Mouse (Mus musculus): ENCODE results near the gene Eif5a. TPM values are rescaled to one million over a fixed set of nuclear protein-coding genes. Genes with fewer than 3 reads are reported as not detected.
A peak's percentile ranks its signal among the peaks of the same experiment; 100 is the strongest.

Gene Eif5a
- polyA plus RNA-seq, 1 experiment = 5,018 TPM

GRCm38 (mm10) chr11:69915667-69916627 is 5.8 kb downstream of the Eif5a start:
- TF ChIP-seq GATA1 (IDR thresholded peaks at IDR 0.05; ENCODE audit: low read length) = peak; percentile 80

GRCm38 (mm10) chr11:69914917-69915430 is 6.8 kb downstream of the Eif5a start:
- no peak for TF ChIP-seq GATA1 (IDR thresholded peaks at IDR 0.05; ENCODE audit: low read length)

DNA sequence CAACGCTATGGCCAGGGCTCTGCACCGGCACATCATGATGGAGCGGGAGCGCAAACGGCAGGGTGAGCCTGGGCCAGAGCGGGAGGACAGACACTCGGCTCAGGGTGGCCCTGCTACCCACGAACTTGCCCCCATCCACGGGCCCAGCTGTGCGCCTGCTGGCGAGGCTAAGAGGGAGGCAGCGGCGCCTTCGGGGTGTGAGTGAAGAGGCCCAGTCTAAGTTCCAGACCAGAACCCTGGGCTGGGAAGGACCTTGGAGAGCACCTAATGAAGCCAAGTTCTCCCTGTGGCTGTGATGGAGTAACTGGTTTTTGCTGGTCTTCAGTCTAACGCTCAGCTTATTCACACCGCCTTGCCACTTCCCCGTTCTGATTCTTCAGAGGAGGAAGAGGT is 7.4 kb downstream of the Eif5a start:
- no peak for TF ChIP-seq GATA1 (IDR thresholded peaks at IDR 0.05; ENCODE audit: low read length)

DNA sequence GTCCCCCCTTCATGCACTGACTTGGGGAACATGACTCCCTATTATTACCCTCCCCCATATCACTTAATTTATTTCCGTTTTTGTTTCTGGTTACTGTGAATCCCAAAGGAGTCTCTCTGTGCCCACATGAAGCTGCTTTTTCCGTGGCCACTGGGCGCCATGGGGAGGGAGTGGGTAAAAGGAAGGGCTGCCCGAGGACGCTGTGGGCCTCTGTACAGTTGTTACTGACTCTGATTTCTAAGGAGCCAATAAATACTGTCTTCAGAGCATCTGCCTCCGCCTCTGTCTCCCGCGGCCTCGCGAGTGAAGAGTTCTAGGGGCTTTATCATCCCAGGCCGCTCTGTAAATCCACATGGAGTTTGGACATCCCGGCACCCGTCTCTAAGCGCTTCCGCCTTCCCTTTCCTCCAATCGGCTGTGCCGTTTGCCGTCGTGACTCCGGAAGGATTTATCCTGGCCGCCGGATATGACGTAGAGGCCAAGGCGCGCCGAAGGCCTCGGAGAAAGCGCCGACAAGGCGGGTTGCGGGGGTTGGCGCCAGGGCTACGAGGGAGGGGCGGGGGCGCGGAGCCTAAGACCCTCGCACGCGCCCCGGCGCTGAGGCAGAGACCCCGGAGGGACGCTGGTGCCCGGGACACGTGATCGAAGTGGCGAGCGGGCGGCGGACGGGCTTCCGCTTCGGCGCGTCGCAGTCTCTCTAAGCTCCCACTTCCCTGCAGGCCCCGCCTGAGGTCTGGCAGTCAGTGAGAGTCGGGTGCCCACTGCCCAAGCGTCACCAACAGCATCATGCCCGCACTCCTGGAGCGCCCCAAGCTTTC is 8.0 kb downstream of the Eif5a start, which contains the start of gene Gps2:
Gene Gps2 (plus strand): TSS at position 335 of the 818 bp plus-strand sequence.
- TF ChIP-seq GATA1 (IDR thresholded peaks at IDR 0.05; ENCODE audit: low read length) = no peak

GRCm38 (mm10) chr11:69912716-69913530 is 8.8 kb downstream of the Eif5a start:
- no peak for TF ChIP-seq GATA1 (IDR thresholded peaks at IDR 0.05; ENCODE audit: low read length)

GRCm38 (mm10) chr11:69911701-69912100 is 10.1 kb downstream of the Eif5a start:
- no peak for TF ChIP-seq GATA1 (IDR thresholded peaks at IDR 0.05; ENCODE audit: low read length)

GRCm38 (mm10) chr11:69910781-69911560 is 10.8 kb downstream of the Eif5a start:
- TF ChIP-seq GATA1 (IDR thresholded peaks at IDR 0.05; ENCODE audit: low read length) = no peak

DNA sequence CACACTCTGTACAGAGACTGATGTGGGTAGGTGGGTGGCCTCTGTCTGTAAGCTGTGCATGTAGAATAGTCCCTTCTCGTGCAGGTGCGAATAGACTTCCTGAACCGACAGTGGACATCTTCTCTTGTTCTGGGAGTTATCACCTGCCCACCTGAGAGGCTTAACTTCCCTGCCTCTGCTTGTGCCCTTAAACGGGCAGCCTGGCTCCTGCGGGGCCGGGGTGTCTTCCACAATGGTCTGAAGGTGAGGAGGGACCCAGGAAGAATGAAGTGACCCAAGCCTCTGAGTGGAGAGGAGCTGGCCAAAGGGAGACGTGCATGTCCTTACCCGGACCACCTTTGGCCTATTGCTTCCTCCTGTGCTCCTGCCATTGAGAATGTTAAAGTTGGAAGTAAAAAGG is 11.6 kb downstream of the Eif5a start:
- no peak for TF ChIP-seq GATA1 (IDR thresholded peaks at IDR 0.05; ENCODE audit: low read length)

DNA sequence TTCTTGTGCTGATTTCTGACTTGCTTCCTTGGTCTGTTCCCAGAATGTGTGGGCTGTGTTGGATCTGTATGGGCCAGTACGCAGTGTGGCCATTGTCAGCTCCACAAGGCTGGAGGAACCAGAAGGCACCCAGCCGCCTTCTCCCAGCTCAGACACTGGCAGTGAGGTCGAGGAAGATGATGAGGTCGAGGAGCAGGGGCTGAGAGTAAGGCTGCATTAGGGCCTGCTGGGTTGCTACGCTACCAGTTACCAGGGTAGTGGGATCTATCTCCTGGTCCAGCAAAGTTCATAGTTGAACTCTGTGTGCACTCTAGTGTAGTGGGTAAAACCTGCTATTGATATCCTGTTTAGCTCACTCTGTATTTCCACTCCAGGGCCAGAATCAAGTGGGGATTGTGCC is 12.6 kb downstream of the Eif5a start:
- TF ChIP-seq GATA1 (IDR thresholded peaks at IDR 0.05; ENCODE audit: low read length) = no peak

DNA sequence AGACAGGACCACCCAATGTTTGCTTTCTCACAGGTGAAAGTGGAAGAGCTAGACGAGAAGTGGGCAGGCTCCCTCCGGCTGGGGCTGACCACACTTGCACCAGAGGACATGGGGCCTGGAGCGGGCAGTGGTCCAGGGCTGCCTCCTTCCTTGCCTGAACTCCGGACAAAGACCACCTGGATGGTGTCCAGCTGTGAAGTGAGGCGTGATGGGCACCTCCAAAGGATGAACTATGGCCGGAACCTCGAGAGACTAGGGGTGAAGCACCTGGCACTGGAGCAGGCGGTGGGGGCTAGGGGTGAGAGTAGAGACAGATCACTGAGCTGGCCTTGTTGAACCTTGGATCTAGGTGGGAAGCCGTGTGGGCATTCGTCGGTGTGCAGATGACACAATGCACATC is 13.1 kb downstream of the Eif5a start:
- TF ChIP-seq GATA1 (IDR thresholded peaks at IDR 0.05; ENCODE audit: low read length) = no peak

- TF ChIP-seq GATA1 (IDR thresholded peaks at IDR 0.05; ENCODE audit: low read length) = no peak
These were observed 17.4 kb downstream of the Eif5a start for GRCm38 (mm10) chr11:69904311-69904710.

GRCm38 (mm10) chr11:69902972-69903371 is 18.8 kb downstream of the Eif5a start:
- TF ChIP-seq GATA1 (IDR thresholded peaks at IDR 0.05; ENCODE audit: low read length) = no peak

- TF ChIP-seq GATA1 (IDR thresholded peaks at IDR 0.05; ENCODE audit: low read length) = no peak
These were observed 19.8 kb downstream of the Eif5a start for GRCm38 (mm10) chr11:69901993-69902392.

DNA sequence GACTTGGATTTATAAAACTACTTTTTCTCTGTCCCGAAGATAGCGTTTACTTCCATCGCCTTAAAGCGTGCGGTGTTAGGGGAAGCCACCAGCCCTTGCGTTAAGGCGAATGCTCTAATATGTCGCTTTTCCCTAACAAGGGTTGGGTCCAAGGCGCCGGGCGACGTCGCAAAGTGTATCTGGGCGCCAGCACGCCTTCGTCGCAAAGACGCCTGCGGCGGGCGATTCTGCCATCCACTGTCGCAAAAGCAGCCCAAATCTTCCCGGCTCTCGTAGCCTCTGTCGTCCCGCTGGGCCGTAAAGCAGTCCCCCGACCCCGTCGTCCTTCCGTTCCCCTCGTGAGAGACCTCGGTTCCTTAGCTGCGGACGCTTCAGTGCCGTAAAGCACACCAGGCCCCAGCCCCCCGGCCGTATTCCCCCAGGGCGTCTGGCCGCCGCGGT is 20.3 kb downstream of the Eif5a start:
- no peak for TF ChIP-seq GATA1 (IDR thresholded peaks at IDR 0.05; ENCODE audit: low read length)
